Mouse (Mus musculus) gastrocnemius, adult 2 months (tissue): ENCODE results near the gene Fgfr2. TPM values are rescaled to one million over a fixed set of nuclear protein-coding genes. Genes with fewer than 3 reads are reported as not detected.

Source experiments
- DNase-seq: peaks from one replicate; pipeline ENCODE4 v3.0.0; 2022
- H3K27ac ChIP-seq: fragments of 200-600 bp; 2 replicates; pipeline ENCODE4 v1.8.1; 2022; ENCODE audit warnings: mild to moderate bottlenecking
- H3K4me3 ChIP-seq: fragments of 200-600 bp; 2 replicates; pipeline ENCODE4 v1.8.1; 2022; ENCODE audit warnings: mild to moderate bottlenecking, moderate library complexity
- CTCF ChIP-seq: fragments of 200-600 bp; IDR thresholded peaks from 2 replicates; pipeline ENCODE4 v1.8.1; 2022; ENCODE audit warnings: antibody characterized with exemption, mild to moderate bottlenecking, moderate library complexity
- intact Hi-C: fragments of 180-260 bp; cut with DNase I; formaldehyde crosslinking; loops from one replicate; pipeline ENCODE4 v1.15.1; 2025
- total RNA-seq, 2 experiments: library from RNA; stranded (reverse); gene quantifications; 2 replicates each; pipeline ENCODE4 v1.2.3; 2021

Fgfr2 gene
- total RNA-seq, 2 experiments from 2014 or later, result 0.15 to 0.33 TPM

- intact Hi-C loops, result no loop called here
- TF ChIP-seq CTCF, result no peak
- Histone ChIP-seq H3K27ac (no peak overlapping the region), H3K4me3 (no peak overlapping the region)
- DNase-seq, result no peak
These were observed 2409.8 kb downstream of the Fgfr2 start for GRCm38 (mm10) chr7:130713319-130713718.

GRCm38 (mm10) chr7:130711851-130712250, 2411.3 kb downstream of the Fgfr2 start:
- TF ChIP-seq CTCF, result no peak
- H3K27ac ChIP-seq, result no peak overlapping the region
- no peak overlapping the region for H3K4me3 ChIP-seq
- DNase-seq, result no peak
- intact Hi-C loops, result no loop called here

GRCm38 (mm10) chr7:130709372-130710274, 2413.5 kb downstream of the Fgfr2 start:
- peak overlapping the region; percentile 24; the same call in 1 of the 2 replicates for H3K4me3 ChIP-seq
- intact Hi-C loops, result no loop called here
- peak overlapping the region; percentile 69 for H3K27ac ChIP-seq
- DNase-seq, result no peak
- no peak for TF ChIP-seq CTCF

GRCm38 (mm10) chr7:130708940-130709339, 2414.2 kb downstream of the Fgfr2 start:
- Histone ChIP-seq H3K4me3 (peak overlapping the region; percentile 24), H3K27ac (peak overlapping the region; percentile 69)
- TF ChIP-seq CTCF, result no peak
- intact Hi-C loops, result no loop called here
- no peak for DNase-seq

GRCm38 (mm10) chr7:130705230-130705629, 2417.9 kb downstream of the Fgfr2 start:
- DNase-seq, result no peak
- intact Hi-C loops, result no loop called here
- TF ChIP-seq CTCF, result no peak
- no peak overlapping the region for H3K27ac ChIP-seq
- H3K4me3 ChIP-seq, result no peak overlapping the region

GRCm38 (mm10) chr7:130701336-130701735, 2421.8 kb downstream of the Fgfr2 start:
- intact Hi-C loops, result no loop called here
- no peak for DNase-seq
- H3K27ac ChIP-seq, result no peak overlapping the region
- H3K4me3 ChIP-seq, result no peak overlapping the region
- no peak for TF ChIP-seq CTCF

- no peak for TF ChIP-seq CTCF
- H3K4me3 ChIP-seq, result no peak overlapping the region
- intact Hi-C loops, result no loop called here
- no peak for DNase-seq
- peak overlapping the region; percentile 66 for H3K27ac ChIP-seq
These were observed 2424.7 kb downstream of the Fgfr2 start for GRCm38 (mm10) chr7:130698480-130698879.

- intact Hi-C loops, result no loop called here
These were observed 2426.6 kb downstream of the Fgfr2 start for GRCm38 (mm10) chr7:130696347-130697234.

GRCm38 (mm10) chr7:130695669-130696338, 2427.3 kb downstream of the Fgfr2 start:
- peak overlapping the region; percentile 21; the same call in 1 of the 2 replicates for H3K27ac ChIP-seq
- intact Hi-C loops, result no loop called here

More at GRCm38 (mm10) chr7:130696347-130697234, 2426.6 kb downstream of the Fgfr2 start:
- peak; percentile 59 for DNase-seq
- no peak for TF ChIP-seq CTCF
- Histone ChIP-seq H3K4me3 (no peak overlapping the region), H3K27ac (peak overlapping the region; percentile 66)

GRCm38 (mm10) chr7:130693800-130694193, 2429.4 kb downstream of the Fgfr2 start:
- TF ChIP-seq CTCF, result no peak
- H3K27ac ChIP-seq, result peak overlapping the region; percentile 76
- intact Hi-C loops, result no loop called here
- peak overlapping the region; percentile 13; the same call in 1 of the 2 replicates for H3K4me3 ChIP-seq
- peak; percentile 15 for DNase-seq

More at GRCm38 (mm10) chr7:130695669-130696338, 2427.3 kb downstream of the Fgfr2 start:
- peak overlapping the region; percentile 15 for H3K4me3 ChIP-seq
- no peak for DNase-seq
- TF ChIP-seq CTCF, result no peak

GRCm38 (mm10) chr7:130692943-130693799, 2430.0 kb downstream of the Fgfr2 start:
- no peak for TF ChIP-seq CTCF
- intact Hi-C loops, result no loop called here
- H3K4me3 ChIP-seq, result peak overlapping the region; percentile 61
- peak overlapping the region; percentile 76 for H3K27ac ChIP-seq
- peak; percentile 34 for DNase-seq
